Mouse (Mus musculus): ENCODE data around the gene Btbd35f17. TPM values are rescaled to one million over a fixed set of nuclear protein-coding genes. Genes with fewer than 3 reads are reported as not detected.

Btbd35f17 gene
- polyA plus RNA-seq (2017; shearing (Covaris generic)), result not detected

DNA sequence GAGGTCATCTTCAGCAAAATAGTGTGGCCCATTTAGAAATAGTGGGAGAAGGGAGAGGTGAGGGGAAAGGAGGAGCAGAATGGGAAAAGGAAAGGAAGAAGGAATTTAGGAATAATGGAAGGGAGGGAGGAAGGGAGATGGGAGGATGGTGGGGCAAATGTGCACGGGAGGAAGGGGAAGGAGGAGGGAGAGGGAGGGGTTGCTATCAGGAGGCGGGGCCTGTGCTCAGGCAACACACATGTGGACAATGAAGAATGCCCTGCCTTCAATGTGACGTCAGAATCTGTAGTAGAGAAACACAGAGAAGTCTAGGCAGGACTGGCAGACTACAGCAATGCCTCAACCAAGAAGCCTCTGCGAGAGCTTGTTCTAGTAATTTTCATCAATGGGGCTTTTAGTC lies at the start of gene Btbd35f17:
Gene Btbd35f17, plus strand, starts transcription at position 301 of the 400 bp plus-strand sequence.

Other genes starting within 250 kb of the Btbd35f17 start
- under 1 TPM in 1 of 2 experiments, not detected in 1; 0.55 TPM for gene Btbd35f28, start 174.1 kb upstream of the Btbd35f17 start, polyA plus RNA-seq (2017; shearing (Covaris generic))
- not detected for gene Btbd35f20, start 79.4 kb upstream of the Btbd35f17 start, polyA plus RNA-seq (2017; shearing (Covaris generic))

Data from inflammation-experienced regulatory T-cells (primary cell).